Mouse (Mus musculus): ENCODE results near the gene Slc25a24.

Gene Slc25a24

DNA sequence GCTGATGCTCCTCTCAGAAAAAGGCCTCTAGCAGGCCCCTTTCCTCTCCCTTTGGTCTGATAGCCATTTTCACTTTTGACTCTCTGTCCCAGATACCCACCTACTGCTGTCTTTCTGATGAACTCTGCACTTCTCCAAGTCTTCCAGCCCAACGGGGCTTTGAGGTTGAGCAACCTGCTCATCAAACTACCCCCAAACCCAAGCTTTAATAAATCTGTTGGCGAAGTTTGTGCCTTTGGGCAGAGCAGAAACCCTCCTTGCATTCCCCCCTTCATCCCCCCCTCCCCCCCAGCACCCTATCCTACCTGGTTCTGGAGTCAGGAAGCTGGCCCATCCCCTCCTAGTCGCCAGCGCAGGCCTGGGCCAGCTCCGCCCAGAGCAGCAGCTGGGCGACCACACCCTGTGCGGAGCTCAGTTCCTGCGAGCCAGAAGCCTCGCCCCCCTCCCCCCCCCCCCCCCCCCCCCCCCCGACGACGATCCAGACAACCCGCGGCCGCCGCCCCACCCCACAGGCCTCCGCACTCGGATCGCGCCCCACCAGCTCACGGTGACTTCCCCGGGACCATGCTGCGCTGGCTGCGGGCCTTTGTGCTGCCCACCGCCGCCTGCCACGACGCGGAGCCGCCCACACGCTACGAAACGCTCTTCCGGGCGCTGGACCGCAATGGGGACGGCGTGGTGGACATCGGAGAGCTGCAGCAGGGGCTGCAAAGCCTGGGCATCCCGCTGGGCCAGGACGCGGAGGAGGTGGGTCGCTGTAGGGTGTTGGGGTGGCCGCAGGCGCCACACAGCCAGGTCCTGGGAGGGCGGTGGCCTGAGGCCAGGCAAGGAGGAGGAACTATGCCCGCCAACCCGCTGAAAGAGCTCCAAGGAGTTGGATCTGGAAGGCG lies at the start of gene Slc25a24:
Gene Slc25a24 (plus strand): TSS at position 509 of the 890 bp plus-strand sequence.
- peak; percentile 38 for DNase-seq (ENCODE audit: low read depth)

DNA sequence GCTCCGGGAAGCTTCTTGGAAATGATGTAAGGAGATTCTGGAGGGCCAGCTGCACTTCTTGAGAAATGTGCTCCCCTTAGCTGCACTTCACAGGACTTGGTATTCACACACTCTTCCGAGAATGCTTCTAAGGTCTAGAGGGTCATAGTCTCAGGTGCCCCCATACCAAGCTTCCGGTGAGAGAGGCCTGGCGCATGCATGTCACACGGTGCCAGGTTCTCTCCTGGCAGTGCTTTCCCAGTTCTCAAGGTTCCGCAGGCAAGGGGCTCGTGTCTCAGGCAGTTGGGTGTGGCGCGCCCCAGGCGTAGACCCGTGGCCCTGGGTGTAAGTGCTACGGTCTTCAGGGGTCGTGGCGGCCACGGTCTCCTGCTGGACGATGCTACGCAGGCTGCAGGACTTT lies 42.8 kb upstream of the Slc25a24 start, which contains the start of gene Slc25a54:
Gene Slc25a54 (plus strand): TSS at position 301 of the 400 bp plus-strand sequence.
- DNase-seq (ENCODE audit: low read depth) = no peak

GRCm38 (mm10) chr3:109084418-109084817 lies 38.5 kb upstream of the Slc25a24 start:
- no peak for DNase-seq (ENCODE audit: low read depth)

- no peak for DNase-seq (ENCODE audit: low read depth)
Measured at GRCm38 (mm10) chr3:109088460-109088859, 34.5 kb upstream of the Slc25a24 start.

- no peak for DNase-seq (ENCODE audit: low read depth)
Measured at GRCm38 (mm10) chr3:109104702-109105101, 18.2 kb upstream of the Slc25a24 start.

- no peak for DNase-seq (ENCODE audit: low read depth)
Measured at GRCm38 (mm10) chr3:109117136-109117535, 5.8 kb upstream of the Slc25a24 start.

DNA sequence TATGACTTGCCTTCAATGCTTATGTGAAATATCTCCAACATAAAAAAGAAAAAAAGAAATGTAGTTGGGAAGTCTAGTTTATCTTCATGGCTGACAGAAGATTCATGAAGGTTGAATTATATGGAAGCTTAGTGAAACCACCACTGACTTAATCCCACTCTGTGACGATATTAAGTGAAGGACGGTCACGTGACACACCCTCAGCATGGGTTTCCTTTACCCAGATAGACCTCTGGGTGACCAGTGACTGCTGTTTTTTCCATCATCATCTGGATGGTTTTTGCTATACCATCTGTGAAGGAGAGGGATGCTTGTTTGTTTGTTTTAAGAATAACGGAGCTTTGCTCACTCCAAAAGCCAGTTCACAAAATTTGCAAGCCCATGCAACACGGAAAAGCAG lies 3.4 kb upstream of the Slc25a24 start:
- no peak for DNase-seq (ENCODE audit: low read depth)

- no peak for DNase-seq (ENCODE audit: low read depth)
Measured at GRCm38 (mm10) chr3:109119973-109120372, 3.0 kb upstream of the Slc25a24 start.

DNA sequence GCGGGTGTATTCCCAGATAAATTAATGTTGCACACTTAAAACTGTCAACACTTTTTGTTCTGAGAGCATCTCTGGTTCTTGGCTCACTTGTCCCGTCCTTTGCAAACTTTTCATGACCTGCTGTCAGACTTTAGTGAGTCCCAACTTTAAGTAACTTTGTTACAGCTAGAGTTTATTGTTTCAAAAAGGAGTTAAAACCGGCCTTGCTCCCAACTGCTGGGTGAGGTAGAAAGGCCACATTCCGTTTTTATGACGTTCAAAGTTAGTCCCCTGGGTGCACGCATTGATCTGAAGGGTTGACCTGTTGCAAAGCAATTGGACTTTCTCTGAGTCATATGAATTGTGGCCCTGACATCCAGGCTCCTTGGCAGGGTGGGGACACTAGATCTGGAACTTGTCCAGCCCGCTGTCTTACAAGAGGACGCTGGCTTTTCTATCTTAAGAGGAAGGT lies 607 bp downstream of the Slc25a24 start:
- peak; percentile 44 for DNase-seq (ENCODE audit: low read depth)

- peak; percentile 10 for DNase-seq (ENCODE audit: low read depth)
Measured at GRCm38 (mm10) chr3:109124091-109124490, 1.1 kb downstream of the Slc25a24 start.

GRCm38 (mm10) chr3:109125531-109125930 lies 2.6 kb downstream of the Slc25a24 start:
- no peak for DNase-seq (ENCODE audit: low read depth)

DNA sequence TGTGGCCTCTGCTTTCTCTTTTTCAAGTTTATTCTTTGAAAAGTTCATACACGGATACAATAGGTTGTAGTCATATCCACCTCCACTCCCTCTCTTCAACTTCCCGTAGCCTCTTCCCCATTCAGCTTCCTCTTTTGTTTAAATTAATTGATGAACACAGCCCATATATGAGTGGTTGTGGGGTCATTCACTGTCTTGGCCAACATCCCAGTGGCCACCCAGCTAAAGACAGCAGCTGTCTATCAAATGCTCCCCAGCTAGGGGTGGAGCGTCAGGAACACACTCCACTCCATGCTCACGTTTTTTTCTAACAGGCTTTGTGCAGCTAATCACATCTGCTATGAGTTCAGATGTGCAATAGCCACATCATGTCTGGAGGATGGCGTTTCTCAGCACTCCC lies 6.8 kb downstream of the Slc25a24 start:
- DNase-seq (ENCODE audit: low read depth) = no peak

- DNase-seq (ENCODE audit: low read depth) = no peak
Measured at GRCm38 (mm10) chr3:109132966-109133365, 10.0 kb downstream of the Slc25a24 start.

DNA sequence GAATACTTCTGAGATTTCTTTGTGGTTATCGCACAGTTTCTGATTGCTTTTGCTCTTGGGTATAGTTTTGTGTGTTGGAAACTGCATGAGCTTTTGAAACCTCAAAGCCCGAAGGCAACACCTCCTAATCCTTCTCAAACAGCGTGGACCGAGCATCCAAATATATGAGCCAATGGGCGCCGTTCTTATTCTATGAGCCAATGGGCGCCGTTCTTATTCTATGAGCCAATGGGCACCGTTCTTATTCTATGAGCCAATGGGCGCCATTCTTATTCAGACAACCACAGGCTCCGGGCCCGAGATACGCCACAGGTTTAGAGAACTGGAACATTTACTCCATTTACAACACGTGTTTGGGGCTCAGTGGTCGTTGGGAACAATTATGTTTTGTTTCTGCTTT lies 11.1 kb downstream of the Slc25a24 start:
- no peak for DNase-seq (ENCODE audit: low read depth)

- DNase-seq (ENCODE audit: low read depth) = no peak
Measured at GRCm38 (mm10) chr3:109135352-109135751, 12.4 kb downstream of the Slc25a24 start.

DNA sequence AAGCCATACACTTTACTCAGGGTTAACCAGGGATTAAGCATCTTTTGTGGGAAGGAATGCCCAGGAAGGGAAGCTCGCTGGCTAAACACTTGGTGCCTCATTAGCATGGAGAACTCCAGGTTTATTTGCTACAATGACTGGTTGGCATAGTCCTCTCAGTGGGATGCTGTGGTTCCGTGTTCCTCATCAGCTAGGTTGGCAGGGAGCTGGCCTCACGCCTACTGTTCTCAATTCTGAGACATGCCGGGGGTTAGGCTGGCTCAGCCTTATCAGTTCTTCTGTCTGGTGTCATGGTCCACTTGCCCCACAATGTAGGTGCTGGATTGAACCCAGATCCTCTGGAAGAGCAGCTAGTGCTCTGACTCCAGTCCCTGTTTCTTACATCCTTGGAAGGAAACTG lies 29.6 kb downstream of the Slc25a24 start:
- DNase-seq (ENCODE audit: low read depth) = no peak

- DNase-seq (ENCODE audit: low read depth) = no peak
Measured at GRCm38 (mm10) chr3:109153410-109153809, 30.5 kb downstream of the Slc25a24 start.

GRCm38 (mm10) chr3:109155926-109156669 lies 33.1 kb downstream of the Slc25a24 start:
- DNase-seq (ENCODE audit: low read depth) = no peak

DNA sequence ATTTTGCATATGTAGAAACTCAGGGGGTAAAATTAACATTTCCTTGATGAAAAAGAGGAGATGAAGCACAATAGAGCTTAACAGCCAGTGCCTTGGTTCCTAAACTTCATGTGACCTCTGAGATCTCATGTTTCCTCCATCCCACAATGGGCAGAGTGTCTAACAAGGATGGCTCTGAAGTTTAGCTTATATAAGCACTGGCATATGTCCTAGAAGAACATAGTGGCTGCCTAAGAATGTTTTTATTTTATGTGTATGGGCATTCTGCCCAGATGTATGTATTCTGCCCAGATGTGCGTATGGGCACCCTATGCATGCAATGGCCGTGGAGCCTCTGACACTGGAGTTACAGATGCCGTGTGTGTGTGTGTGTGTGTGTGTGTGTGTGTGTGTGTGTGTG lies 34.5 kb downstream of the Slc25a24 start:
- DNase-seq (ENCODE audit: low read depth) = no peak

- DNase-seq (ENCODE audit: low read depth) = no peak
Measured at GRCm38 (mm10) chr3:109164088-109164487, 41.1 kb downstream of the Slc25a24 start.

GRCm38 (mm10) chr3:109164644-109165043 lies 41.7 kb downstream of the Slc25a24 start:
- peak; percentile 41 for DNase-seq (ENCODE audit: low read depth)

- DNase-seq (ENCODE audit: low read depth) = peak; percentile 46
Measured at GRCm38 (mm10) chr3:109165214-109165829, 42.4 kb downstream of the Slc25a24 start.

Data from fibroblast of lung, adult 2 months (primary cell).